Mouse (Mus musculus) left cerebral cortex, postnatal 10 days (tissue): ENCODE data around the gene Tmem151b. TPM values are rescaled to one million over a fixed set of nuclear protein-coding genes. Genes with fewer than 3 reads are reported as not detected.

Experiments used
- total RNA-seq, 2 experiments: library from RNA; stranded (reverse); gene quantifications; 2 replicates each; pipeline ENCODE4 v1.2.3; 2021

The Tmem151b gene
- total RNA-seq, 2 experiments from 2014 or later, result 99.5 to 104 TPM

Other genes with a start within 250 kb of the Tmem151b start
- gene Cdc5l, start 115.9 kb downstream of the Tmem151b start, total RNA-seq, result 10 to 100 TPM; 47.3 to 48.0 TPM
- gene Spats1, start 74.3 kb downstream of the Tmem151b start, total RNA-seq, result 1 to 10 TPM; 4.9 to 5.0 TPM
- gene Aars2, start 42.8 kb downstream of the Tmem151b start, total RNA-seq, result 10 to 100 TPM; 21.2 to 23.4 TPM
- gene Tcte1, start 26.2 kb downstream of the Tmem151b start, total RNA-seq, result 1 to 10 TPM in 1 of 2 experiments, under 1 TPM in 1; 0.45 to 1.0 TPM
- 1 to 10 TPM; 2.5 to 2.6 TPM for gene Nfkbie, start 6.0 kb upstream of the Tmem151b start, total RNA-seq
- 10 to 100 TPM; 43.8 to 46.7 TPM for gene Slc35b2, start 14.2 kb upstream of the Tmem151b start, total RNA-seq
- gene Hsp90ab1, start 23.6 kb upstream of the Tmem151b start, total RNA-seq, result 1,000 to 10,000 TPM; 1,675 to 1,723 TPM
- gene Slc29a1, start 49.9 kb upstream of the Tmem151b start, total RNA-seq, result 10 to 100 TPM; 30.3 to 33.3 TPM
- gene Mymx, start 52.4 kb upstream of the Tmem151b start, total RNA-seq, result not detected
- gene Capn11, start 109.6 kb upstream of the Tmem151b start, total RNA-seq, result under 1 TPM in 1 of 2 experiments, not detected in 1; 0.39 TPM
- gene Mrpl14, start 136.6 kb upstream of the Tmem151b start, total RNA-seq, result 10 to 100 TPM; 46.8 to 47.1 TPM
- 100 to 1,000 TPM; 238 to 244 TPM for gene Tmem63b, start 137.2 kb upstream of the Tmem151b start, total RNA-seq
- gene 1600014C23Rik, start 184.2 kb upstream of the Tmem151b start, total RNA-seq, result not detected